21 mouse cellular contexts compared by ENCODE assay signal in the genomic region with DNA sequence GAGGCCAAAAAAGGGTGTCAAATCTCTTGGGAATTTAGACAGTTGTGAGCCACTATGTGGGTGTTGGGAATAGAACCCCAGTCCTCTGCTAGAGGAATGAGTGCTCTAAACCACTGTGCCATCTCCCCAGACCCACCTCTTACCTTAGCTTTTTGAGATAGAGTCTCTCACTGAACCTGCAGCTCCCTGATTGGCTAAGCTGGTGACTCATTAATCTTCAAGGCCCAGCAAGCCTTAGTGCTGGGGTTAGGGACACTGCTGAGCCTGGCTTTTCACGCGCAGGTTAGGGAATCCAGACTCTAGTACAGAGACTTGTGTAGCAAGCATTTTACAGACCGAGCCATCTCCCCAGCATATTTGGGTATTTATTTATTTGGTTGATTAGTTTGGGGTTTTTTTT. TPM values are rescaled to one million over a fixed set of nuclear protein-coding genes. Genes with fewer than 3 reads are reported as not detected.
DNase-seq lines count a peak whose midpoint lies in the region; ATAC-seq lines count a peak whose summit lies in the region.
"Had no signal": no experiment of that assay in that cellular context is flagged by ENCODE, and none has a peak within 500 bp of the region (broad histone marks: within the 10 kb centered on the region; RNA-seq: fewer than 3 reads in every experiment).

No protein-coding gene starts in this region.

- peak; percentile 54 for DNase-seq in adrenal gland, adult 2 months
- no peak for DNase-seq in adrenal gland, postnatal 25 days
- DNase-seq in induced T-regulatory cell, adult 2 months (ENCODE audit: low read depth) = peak; percentile 35
- no peak for DNase-seq in kidney, adult 11 months
- no peak for DNase-seq in cerebellum, postnatal 25 days
- no peak for DNase-seq in heart, postnatal 25 days (ENCODE audit: low spot score)
- DNase-seq: adrenal gland, postnatal 10 days; cerebellum, adult 11-12 months; cerebellum, adult 8-10 months; cerebellum, postnatal 10 days; forebrain, postnatal 0 days; gastrocnemius, adult 2 months; gastrocnemius, postnatal 14 days; heart, adult 11 months; heart, postnatal 36 days had no signal

- intact Hi-C loops in heart, postnatal 25 days (cut with DNase I) = no loop called here

- peak; percentile 39 for ATAC-seq in CD4-positive, CD25-positive, alpha-beta regulatory T cell, adult 4 months
- ATAC-seq: forebrain, embryonic 14.5 days; forebrain, postnatal 0 days; hindbrain, embryonic 16.5 days; intestine, postnatal 0 days; Patski had no signal

RNA-seq across cellular contexts. Expression of a gene that starts 9.7 kb away (rescaled TPM):
- total RNA-seq in adrenal gland, adult 2 months (2021) = 10 to 100 TPM; 48.8 to 49.6 TPM
- polyA plus RNA-seq in adrenal gland, adult 2 months (2012; rRNA removed) = 94.1 and 107 TPM in 2 replicates
- total RNA-seq in adrenal gland, postnatal 25 days (2021) = 60.7 and 74.8 TPM in 2 replicates
- 10 to 100 TPM; 16.0 to 21.5 TPM for polyA plus RNA-seq in CD4-positive, CD25-positive, alpha-beta regulatory T cell, adult 4 months (2017; shearing (Covaris generic))
- 10 to 100 TPM; 52.4 to 61.4 TPM for total RNA-seq in heart, postnatal 25 days (2021)

RNA-seq across cellular contexts. Expression of a gene that starts 30.0 kb away (rescaled TPM):
- total RNA-seq in adrenal gland, adult 2 months (2021) = 10 to 100 TPM; 15.1 to 28.7 TPM
- polyA plus RNA-seq in adrenal gland, adult 2 months (2012; rRNA removed) = 18.7 and 24.3 TPM in 2 replicates
- total RNA-seq in adrenal gland, postnatal 25 days (2021) = 15.9 and 21.3 TPM in 2 replicates
- 10 to 100 TPM; 35.6 to 36.8 TPM for polyA plus RNA-seq in CD4-positive, CD25-positive, alpha-beta regulatory T cell, adult 4 months (2017; shearing (Covaris generic))
- total RNA-seq in heart, postnatal 25 days (2021) = 10 to 100 TPM; 11.8 to 12.8 TPM

RNA-seq across cellular contexts. Expression of a gene that starts 39.9 kb away (rescaled TPM):
- 10 to 100 TPM in 1 of 2 experiments, 1 to 10 TPM in 1; 6.6 to 20.6 TPM for total RNA-seq in adrenal gland, adult 2 months (2021)
- polyA plus RNA-seq in adrenal gland, adult 2 months (2012; rRNA removed) = 4.2 and 5.7 TPM in 2 replicates
- total RNA-seq in adrenal gland, postnatal 25 days (2021) = 14.9 and 15.5 TPM in 2 replicates
- polyA plus RNA-seq in CD4-positive, CD25-positive, alpha-beta regulatory T cell, adult 4 months (2017; shearing (Covaris generic)) = under 1 TPM in 1 of 2 experiments, not detected in 1; 0.05 TPM
- 1 to 10 TPM; 3.1 to 5.1 TPM for total RNA-seq in heart, postnatal 25 days (2021)
- total RNA-seq: common myeloid progenitor, adult 5-6 weeks had no signal
- polyA plus RNA-seq: Patski had no signal

Comparison
In these comparisons a context has a peak if more than half of its experiments do, and no peak if none do; other contexts are left out.
1. DNase-seq: peak in adrenal gland, adult 2 months (single experiment) and induced T-regulatory cell, adult 2 months (single experiment); none in adrenal gland, postnatal 25 days (single experiment), kidney, adult 11 months (single experiment), cerebellum, postnatal 25 days (0 of 2) and heart, postnatal 25 days (single experiment).